Mouse (Mus musculus) kidney, adult 2 months (tissue): ENCODE measurements around the gene Lclat1.

ENCODE experiments used
- CTCF ChIP-seq: fragments of 200-500 bp; conservative IDR thresholded peaks from 2 replicates; pipeline ENCODE4 v1.5.1; 2011; ENCODE audit warnings: low read depth, mild to moderate bottlenecking, control low read depth, low read length, moderate library complexity, mixed read lengths; ENCODE audit not compliant: insufficient read depth, insufficient read length
- POLR2A ChIP-seq: fragments of 200-500 bp; IDR thresholded peaks from one replicate; pipeline ENCODE4 v1.6.1; 2011; ENCODE audit warnings: low read depth, low read length, control low read depth

- TF ChIP-seq CTCF (no peak), POLR2A (no peak)
Observed at GRCm38 (mm10) chr17:73118702-73119101, 10.9 kb downstream of the Lclat1 start.
